Mouse (Mus musculus): ENCODE results near the gene Tceal8. TPM values are rescaled to one million over a fixed set of nuclear protein-coding genes. Genes with fewer than 3 reads are reported as not detected.
A peak's percentile ranks its signal among the peaks of the same experiment; 100 is the strongest.
"Not testable (repeated sequence)": the region's sequence is repeated elsewhere in the genome, so short reads cannot be mapped to it uniquely, and the experiment has no call there.

The Tceal8 gene
- polyA plus RNA-seq (2016; fragmentation: Nextera tagmentation; extraction: Ambion mirVana) = 189 and 197 TPM in 2 replicates

- ATAC-seq (ENCODE audit: insufficient number of reproducible peaks, insufficient read depth, low FRiP score, low TSS enrichment, low read depth) = peak; percentile 94
- Histone ChIP-seq H3K4me3 (replicated peaks) (peak within 1 kb of the TSS; percentile 55), H3K27me3 (peaks cover 15% of the 10 kb centered on the region), H3K27ac (peak within 1 kb of the TSS; percentile 86), H3K9ac (replicated peaks) (peak within 1 kb of the TSS; percentile 78), H3K4me2 (peak within 1 kb of the TSS; percentile 57), H3K4me1 (replicated peaks) (no peaks in the 10 kb centered on the region), H3K9me3 (no peaks in the 10 kb centered on the region), H3K36me3 (peaks cover 4% of the 10 kb centered on the region; the same call in 1 of the 2 replicates)
- WGBS = 15% methylated on average over 10 of the region's 10 CpGs
These were observed at the start of gene Tceal8 for GRCm38 (mm10) chrX:136172118-136172551. Gene Tceal8 (minus strand): TSS chrX:136172342.

- Histone ChIP-seq H3K9me3 (no peaks in the 10 kb centered on the region), H3K4me1 (replicated peaks) (no peaks in the 10 kb centered on the region), H3K9ac (replicated peaks) (no peak overlapping the region), H3K27ac (no peak overlapping the region), H3K36me3 (no peaks in the 10 kb centered on the region), H3K4me2 (no peak overlapping the region), H3K27me3 (no peaks in the 10 kb centered on the region; the same call in 1 of the 2 replicates), H3K4me3 (replicated peaks) (no peak overlapping the region)
- no peak for ATAC-seq (ENCODE audit: insufficient number of reproducible peaks, insufficient read depth, low FRiP score, low TSS enrichment, low read depth)
- 39% methylated on average over 1 of the region's 1 CpGs for WGBS
These were observed 44.2 kb upstream of the Tceal8 start for GRCm38 (mm10) chrX:136216303-136216702.

- 33% methylated on average over 20 of the region's 67 CpGs for WGBS
- not testable (repeated sequence) for H3K27ac ChIP-seq
These were observed 42.9 kb upstream of the Tceal8 start, which contains the start of the genes Tceal7 and Bex1 for GRCm38 (mm10) chrX:136214729-136215677. Gene Tceal7 (plus strand): TSS chrX:136214779. Gene Bex1 (minus strand): TSS chrX:136215513.

GRCm38 (mm10) chrX:136213396-136213795 lies 41.3 kb upstream of the Tceal8 start:
- no peak for ATAC-seq (ENCODE audit: insufficient number of reproducible peaks, insufficient read depth, low FRiP score, low TSS enrichment, low read depth)

More at GRCm38 (mm10) chrX:136214729-136215677, 42.9 kb upstream of the Tceal8 start, which contains the start of the genes Tceal7 and Bex1:
- peak; percentile 92 for ATAC-seq (ENCODE audit: insufficient number of reproducible peaks, insufficient read depth, low FRiP score, low TSS enrichment, low read depth)
- H3K27me3 ChIP-seq; H3K9me3 ChIP-seq; H3K4me1 ChIP-seq (replicated peaks); H3K36me3 ChIP-seq: not testable (repeated sequence)
- H3K9ac ChIP-seq (replicated peaks) = peak within 1 kb of the TSS; percentile 42; the same call in 1 of the 2 replicates
- peak within 1 kb of the TSS; percentile 54 for H3K4me2 ChIP-seq
- peak within 1 kb of the TSS; percentile 40 for H3K4me3 ChIP-seq (replicated peaks)

GRCm38 (mm10) chrX:136204406-136204805 lies 32.3 kb upstream of the Tceal8 start:
- H3K27me3 ChIP-seq = peaks cover 28% of the 10 kb centered on the region; the same call in 1 of the 2 replicates
- no peaks in the 10 kb centered on the region for H3K9me3 ChIP-seq
- 79% methylated on average over 6 of the region's 6 CpGs for WGBS
- no peak overlapping the region for H3K4me3 ChIP-seq (replicated peaks)
- no peak overlapping the region for H3K27ac ChIP-seq
- no peak for ATAC-seq (ENCODE audit: insufficient number of reproducible peaks, insufficient read depth, low FRiP score, low TSS enrichment, low read depth)
- no peak overlapping the region for H3K9ac ChIP-seq (replicated peaks)
- H3K36me3 ChIP-seq = no peaks in the 10 kb centered on the region
- H3K4me1 ChIP-seq (replicated peaks) = peaks cover 5% of the 10 kb centered on the region; the same call in 1 of the 2 replicates
- no peak overlapping the region for H3K4me2 ChIP-seq

More at GRCm38 (mm10) chrX:136213396-136213795, 41.3 kb upstream of the Tceal8 start:
- H3K9me3 ChIP-seq = no peaks in the 10 kb centered on the region
- H3K36me3 ChIP-seq = no peaks in the 10 kb centered on the region
- no peak overlapping the region for H3K4me3 ChIP-seq (replicated peaks)
- no peak overlapping the region for H3K4me2 ChIP-seq
- 64% methylated on average over 2 of the region's 2 CpGs for WGBS
- no peaks in the 10 kb centered on the region for H3K4me1 ChIP-seq (replicated peaks)
- H3K27ac ChIP-seq = no peak overlapping the region
- no peak overlapping the region for H3K9ac ChIP-seq (replicated peaks)
- H3K27me3 ChIP-seq = no peaks in the 10 kb centered on the region; the same call in 1 of the 2 replicates

DNA sequence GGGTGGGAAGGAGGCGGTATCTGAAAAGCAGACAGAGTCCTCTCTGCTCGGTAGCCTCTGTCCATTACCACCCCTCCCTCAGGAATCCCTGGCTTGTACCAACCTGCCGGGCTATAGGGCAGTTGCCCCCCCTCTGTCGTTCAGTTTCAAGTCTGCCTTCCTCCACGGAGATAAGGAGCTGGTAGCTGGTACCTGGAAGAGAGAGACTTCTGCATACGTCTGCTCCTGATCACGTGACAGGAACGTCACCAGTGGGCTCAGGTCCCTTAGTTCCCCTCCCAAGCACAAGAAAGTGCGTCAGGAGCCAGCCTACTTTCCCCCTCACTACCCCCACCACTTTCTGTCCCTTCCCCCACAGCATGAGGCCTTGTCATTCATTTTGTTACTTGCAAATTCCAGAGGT lies 31.5 kb upstream of the Tceal8 start, which contains the start of gene Tceal5:
Tceal5 (minus strand) TSS at position 213 of the 403 bp plus-strand sequence.
- no peaks in the 10 kb centered on the region for H3K9me3 ChIP-seq
- H3K9ac ChIP-seq (replicated peaks) = peak within 1 kb of the TSS; percentile 27
- no peaks in the 10 kb centered on the region for H3K36me3 ChIP-seq
- H3K27me3 ChIP-seq = peaks cover 28% of the 10 kb centered on the region; the same call in 1 of the 2 replicates
- WGBS = 15% methylated on average over 9 of the region's 9 CpGs
- peak; percentile 85 for ATAC-seq (ENCODE audit: insufficient number of reproducible peaks, insufficient read depth, low FRiP score, low TSS enrichment, low read depth)
- peak within 1 kb of the TSS; percentile 43 for H3K4me3 ChIP-seq (replicated peaks)
- peak within 1 kb of the TSS; percentile 59 for H3K4me2 ChIP-seq
- no peak within 1 kb of the TSS for H3K27ac ChIP-seq
- peaks cover 5% of the 10 kb centered on the region; the same call in 1 of the 2 replicates for H3K4me1 ChIP-seq (replicated peaks)

DNA sequence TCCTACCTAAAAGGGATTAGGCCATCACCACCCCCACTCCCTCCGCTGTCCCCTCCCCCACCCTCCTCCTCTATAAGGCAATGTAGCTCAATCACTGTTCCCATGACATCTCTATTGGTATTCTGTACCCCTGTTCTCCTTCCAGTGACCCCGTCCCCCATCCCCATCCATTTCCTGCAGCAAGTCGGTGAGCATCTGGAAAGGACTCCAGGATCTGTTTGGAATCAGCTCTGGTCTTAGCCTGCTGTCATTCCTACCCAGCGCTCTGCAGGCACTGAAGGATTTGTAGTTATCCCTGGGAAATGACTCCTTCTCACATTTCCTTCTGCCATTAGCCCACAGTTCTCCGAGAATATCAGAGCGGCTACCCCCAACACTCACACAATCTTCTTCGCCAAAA lies 31.1 kb upstream of the Tceal8 start:
- WGBS = 27% methylated on average over 7 of the region's 7 CpGs

DNA sequence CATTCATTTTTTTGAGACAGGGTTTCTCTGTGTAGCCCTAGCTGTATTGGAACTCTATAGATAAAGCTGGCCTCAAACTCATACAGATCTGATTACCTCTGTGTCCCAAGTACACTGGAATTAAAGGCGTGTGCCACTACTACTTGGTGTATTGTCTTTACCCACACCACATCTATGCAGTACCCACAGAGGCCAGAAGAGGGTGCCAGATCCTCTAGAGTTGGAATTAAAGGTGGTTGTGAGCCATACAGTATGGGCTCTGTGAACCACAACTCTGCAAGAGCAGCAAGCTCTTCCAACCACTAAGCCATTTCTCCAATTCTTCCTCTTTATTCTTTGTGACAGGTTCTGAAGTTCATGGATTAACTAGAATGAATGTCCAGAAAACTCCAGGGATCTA lies 24.7 kb upstream of the Tceal8 start:
- H3K9ac ChIP-seq (replicated peaks) = no peak overlapping the region
- 56% methylated on average over 1 of the region's 1 CpGs for WGBS
- H3K36me3 ChIP-seq = no peaks in the 10 kb centered on the region
- no peaks in the 10 kb centered on the region for H3K9me3 ChIP-seq
- H3K4me1 ChIP-seq (replicated peaks) = no peaks in the 10 kb centered on the region
- H3K4me3 ChIP-seq (replicated peaks) = no peak overlapping the region
- H3K27ac ChIP-seq = no peak overlapping the region
- ATAC-seq (ENCODE audit: insufficient number of reproducible peaks, insufficient read depth, low FRiP score, low TSS enrichment, low read depth) = no peak
- no peak overlapping the region for H3K4me2 ChIP-seq
- peaks cover 11% of the 10 kb centered on the region; the same call in 1 of the 2 replicates for H3K27me3 ChIP-seq

More for the DNA sequence above, 31.1 kb upstream of the Tceal8 start:
- peak overlapping the region; percentile 59 for H3K4me2 ChIP-seq
- peak; percentile 37; the same call in 1 of the 2 replicates for ATAC-seq (ENCODE audit: insufficient number of reproducible peaks, insufficient read depth, low FRiP score, low TSS enrichment, low read depth)
- H3K27ac ChIP-seq = no peak overlapping the region
- no peaks in the 10 kb centered on the region for H3K36me3 ChIP-seq
- peak overlapping the region; percentile 43 for H3K4me3 ChIP-seq (replicated peaks)
- H3K27me3 ChIP-seq = peaks cover 28% of the 10 kb centered on the region; the same call in 1 of the 2 replicates
- peaks cover 5% of the 10 kb centered on the region; the same call in 1 of the 2 replicates for H3K4me1 ChIP-seq (replicated peaks)
- H3K9ac ChIP-seq (replicated peaks) = peak overlapping the region; percentile 27
- no peaks in the 10 kb centered on the region for H3K9me3 ChIP-seq

GRCm38 (mm10) chrX:136195193-136195944 lies 23.2 kb upstream of the Tceal8 start:
- peaks cover 8% of the 10 kb centered on the region for H3K27me3 ChIP-seq
- no peaks in the 10 kb centered on the region for H3K36me3 ChIP-seq
- 85% methylated on average over 16 of the region's 16 CpGs for WGBS
- no peak for ATAC-seq (ENCODE audit: insufficient number of reproducible peaks, insufficient read depth, low FRiP score, low TSS enrichment, low read depth)
- no peaks in the 10 kb centered on the region for H3K9me3 ChIP-seq
- no peak overlapping the region for H3K9ac ChIP-seq (replicated peaks)
- no peak overlapping the region for H3K4me3 ChIP-seq (replicated peaks)
- no peak overlapping the region for H3K4me2 ChIP-seq
- no peak overlapping the region for H3K27ac ChIP-seq
- H3K4me1 ChIP-seq (replicated peaks) = no peaks in the 10 kb centered on the region

DNA sequence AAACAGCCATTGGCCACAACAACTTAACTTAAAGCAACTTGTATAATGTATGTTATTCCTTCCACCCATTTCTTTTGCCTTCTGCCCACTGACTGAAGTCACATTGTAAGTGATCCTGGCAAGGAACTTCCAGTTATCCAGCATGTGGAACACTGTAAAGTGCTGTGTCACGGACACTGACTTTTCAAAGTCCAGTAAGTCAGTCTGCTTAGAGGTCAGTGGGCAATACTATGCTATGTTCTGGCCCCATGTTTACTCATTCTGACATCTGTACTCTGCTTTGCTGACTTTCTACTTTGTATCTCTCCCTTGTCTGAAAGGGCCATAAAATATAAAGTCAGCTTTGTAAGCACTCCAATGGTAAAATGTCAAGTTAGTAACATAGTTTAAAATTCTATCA lies 11.0 kb upstream of the Tceal8 start:
- Histone ChIP-seq H3K27me3 (peaks cover 14% of the 10 kb centered on the region; the same call in 1 of the 2 replicates), H3K9me3 (no peaks in the 10 kb centered on the region), H3K9ac (replicated peaks) (no peak overlapping the region), H3K4me2 (no peak overlapping the region), H3K4me1 (replicated peaks) (no peaks in the 10 kb centered on the region), H3K4me3 (replicated peaks) (no peak overlapping the region), H3K27ac (no peak overlapping the region), H3K36me3 (no peaks in the 10 kb centered on the region)
- no peak for ATAC-seq (ENCODE audit: insufficient number of reproducible peaks, insufficient read depth, low FRiP score, low TSS enrichment, low read depth)
- 78% methylated on average over 1 of the region's 1 CpGs for WGBS
